Mouse (Mus musculus): Measurements from ENCODE around the gene Tent5c.

GRCm38 (mm10) chr3:100494912-100495311 lies 5.8 kb upstream of the Tent5c start:
- TF ChIP-seq POLR2A (IDR thresholded peaks at IDR 0.05; ENCODE audit: borderline replicate concordance, control insufficient read depth, low read depth, low read length): no peak
- no peak for TF ChIP-seq CTCF (IDR thresholded peaks at IDR 0.05; ENCODE audit: control insufficient read depth, insufficient read depth, low read length)
